Mouse (Mus musculus): ENCODE data around the gene Cpt1a.
A peak's percentile ranks its signal among the peaks of the same experiment; 100 is the strongest.

Cpt1a gene

GRCm38 (mm10) chr19:3428057-3428830 lies 106.1 kb downstream of the Cpt1a start:
- DNase-seq (ENCODE audit: low read depth, low spot score), result peak; percentile 11

GRCm38 (mm10) chr19:3429156-3429816 lies 107.2 kb downstream of the Cpt1a start:
- no peak for DNase-seq (ENCODE audit: low read depth, low spot score)

GRCm38 (mm10) chr19:3431066-3431465 lies 108.9 kb downstream of the Cpt1a start:
- DNase-seq (ENCODE audit: low read depth, low spot score), result no peak

- no peak for DNase-seq (ENCODE audit: low read depth, low spot score)
These were observed 109.8 kb downstream of the Cpt1a start for GRCm38 (mm10) chr19:3431969-3432368.

- no peak for DNase-seq (ENCODE audit: low read depth, low spot score)
These were observed 112.0 kb downstream of the Cpt1a start for GRCm38 (mm10) chr19:3434124-3434523.

GRCm38 (mm10) chr19:3434641-3435040 lies 112.5 kb downstream of the Cpt1a start:
- no peak for DNase-seq (ENCODE audit: low read depth, low spot score)

Measured in brain, adult 2 months (tissue).